Mouse (Mus musculus) ES-Bruce4 (cell line): Measurements from ENCODE around the gene Apba2.

Source experiments
- CTCF ChIP-seq: IDR thresholded peaks from one replicate; pipeline ENCODE4 v1.8.1; 2011; ENCODE audit warnings: low read depth, low read length
- POLR2A ChIP-seq: IDR thresholded peaks from one replicate; pipeline ENCODE4 v1.8.1; 2011; ENCODE audit warnings: low read length; ENCODE audit not compliant: insufficient read depth

DNA sequence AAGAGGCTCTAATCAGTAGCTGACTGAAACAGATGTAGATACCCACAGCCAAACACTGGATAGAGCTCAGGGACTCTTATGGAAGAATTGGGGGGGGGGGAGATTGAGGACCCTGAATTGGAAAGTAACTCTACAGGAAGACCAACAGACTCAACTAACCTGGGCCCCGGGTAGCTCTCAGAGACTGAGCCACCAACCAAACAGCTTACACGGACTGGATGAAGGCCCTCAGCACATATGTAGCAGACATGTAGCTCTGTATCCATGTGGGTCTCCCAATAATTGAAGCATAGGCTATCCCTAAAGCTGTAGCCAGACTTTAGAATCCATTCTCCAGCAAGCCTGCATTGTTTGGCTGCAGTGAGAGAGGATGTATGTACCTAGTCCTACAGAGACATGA is 190.3 kb downstream of the Apba2 start:
- TF ChIP-seq POLR2A (no peak), CTCF (no peak)
